Mouse (Mus musculus): ENCODE results near the gene Gm10413.
"Not testable (repeated sequence)": the region's sequence is repeated elsewhere in the genome, so short reads cannot be mapped to it uniquely, and the experiment has no call there.

Gm10413 gene

GRCm38 (mm10) chr14:3394793-3395192 is at the start of gene Gm10413:
Gm10413 (plus strand) TSS chr14:3395093.
- in situ Hi-C loops (cut with MseI, MboI) = not testable (repeated sequence)

GRCm38 (mm10) chr14:3412314-3412713 is 17.4 kb downstream of the Gm10413 start, which contains the start of gene Gm10409:
Gm10409 (plus strand) TSS chr14:3412614.
- in situ Hi-C loops (cut with MseI, MboI) = not testable (repeated sequence)

GRCm38 (mm10) chr14:3427803-3428202 is 32.9 kb downstream of the Gm10413 start, which contains the start of gene Gm3005:
Gm3005 (plus strand) TSS chr14:3428103.
- in situ Hi-C loops (cut with MseI, MboI) = not testable (repeated sequence)

- in situ Hi-C loops (cut with MseI, MboI) = not testable (repeated sequence)
These were observed 54.2 kb downstream of the Gm10413 start, which contains the start of gene Gm10408 for GRCm38 (mm10) chr14:3449079-3449478. Gm10408 (plus strand) TSS chr14:3449379.
